Mouse (Mus musculus) midbrain, embryonic 12.5 days (tissue): ENCODE measurements around the gene Rsl1d1. TPM values are rescaled to one million over a fixed set of nuclear protein-coding genes. Genes with fewer than 3 reads are reported as not detected.
"Not testable (repeated sequence)": the region's sequence is repeated elsewhere in the genome, so short reads cannot be mapped to it uniquely, and the experiment has no call there.

ENCODE experiments used
- ATAC-seq: fragments of 200-750 bp; cut with Nextera tagmentation; 2 replicates; pipeline ENCODE4 v1.8.0; 2017; ENCODE audit warnings: low read depth, moderate TSS enrichment, moderate library complexity; ENCODE audit not compliant: low FRiP score
- H3K27ac ChIP-seq: fragments of 300-500 bp; sonication (generic); replicated peaks from 2 replicates; pipeline ENCODE4 v1.5.1; 2016; ENCODE audit warnings: mild to moderate bottlenecking
- H3K27me3 ChIP-seq: fragments of 300-500 bp; sonication (generic); 2 replicates; pipeline ENCODE4 v1.6.1; 2016; ENCODE audit warnings: mild to moderate bottlenecking
- H3K36me3 ChIP-seq: fragments of 300-500 bp; sonication (generic); 2 replicates; pipeline ENCODE4 v1.6.1; 2016
- H3K4me1 ChIP-seq: fragments of 300-500 bp; sonication (generic); 2 replicates; pipeline ENCODE4 v1.6.1; 2016
- H3K4me2 ChIP-seq: fragments of 300-500 bp; sonication (generic); replicated peaks from 2 replicates; pipeline ENCODE4 v1.6.1; 2016; ENCODE audit warnings: mild to moderate bottlenecking, moderate library complexity
- H3K4me3 ChIP-seq: fragments of 300-500 bp; sonication (generic); 2 replicates; pipeline ENCODE4 v1.5.1; 2016; ENCODE audit warnings: mild to moderate bottlenecking
- H3K9ac ChIP-seq: fragments of 300-500 bp; sonication (generic); replicated peaks from 2 replicates; pipeline ENCODE4 v1.6.1; 2016; ENCODE audit warnings: mild to moderate bottlenecking, moderate library complexity
- H3K9me3 ChIP-seq: fragments of 300-500 bp; sonication (generic); 2 replicates; pipeline ENCODE4 v1.6.1; 2016; ENCODE audit warnings: mild to moderate bottlenecking
- WGBS: fragments of 180-500 bp; shearing (Covaris S2); methylation state at CpG from one replicate; pipeline ENCODE4 v1.1.7; 2016; 5-methylcytosine and 5-hydroxymethylcytosine counted together
- polyA plus RNA-seq: library from polyadenylated mRNA; unstranded; fragments of >200 nt; fragmentation: Nextera tagmentation; extraction: Ambion mirVana; gene quantifications from 2 replicates; pipeline ENCODE4 v1.2.1, GENCODE M21; 2016

Rsl1d1 gene
- polyA plus RNA-seq, 1 experiment from 2014 or later: 209 TPM

DNA sequence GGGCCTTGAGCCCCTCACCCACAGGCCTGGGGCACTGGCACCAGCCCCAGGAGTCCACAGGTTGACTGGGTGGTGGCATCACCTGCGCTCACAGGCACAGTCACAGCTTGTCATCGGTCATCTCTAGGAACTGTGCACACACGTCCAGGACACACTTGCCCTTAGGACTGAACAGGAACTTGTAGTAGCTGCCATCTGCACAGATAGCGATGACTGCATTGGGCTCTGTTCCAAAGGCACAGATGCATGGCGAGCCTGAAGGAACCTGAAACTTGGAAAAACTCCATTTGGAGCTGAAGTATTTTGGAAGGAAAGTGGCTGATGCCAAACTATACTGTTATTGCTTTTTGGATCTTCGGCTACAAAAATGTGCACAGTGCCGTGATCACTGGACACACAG is 13.0 kb downstream of the Rsl1d1 start:
- H3K4me3 ChIP-seq: no peak overlapping the region
- H3K27me3 ChIP-seq: no peaks in the 10 kb centered on the region
- ATAC-seq: no peak
- H3K9ac ChIP-seq: no peak overlapping the region
- H3K4me2 ChIP-seq: no peak overlapping the region
- no peak overlapping the region for H3K27ac ChIP-seq
- H3K9me3 ChIP-seq: no peaks in the 10 kb centered on the region
- H3K4me1 ChIP-seq: no peaks in the 10 kb centered on the region
- H3K36me3 ChIP-seq: peaks cover 37% of the 10 kb centered on the region
- 91% methylated on average over 7 of the region's 7 CpGs for WGBS

DNA sequence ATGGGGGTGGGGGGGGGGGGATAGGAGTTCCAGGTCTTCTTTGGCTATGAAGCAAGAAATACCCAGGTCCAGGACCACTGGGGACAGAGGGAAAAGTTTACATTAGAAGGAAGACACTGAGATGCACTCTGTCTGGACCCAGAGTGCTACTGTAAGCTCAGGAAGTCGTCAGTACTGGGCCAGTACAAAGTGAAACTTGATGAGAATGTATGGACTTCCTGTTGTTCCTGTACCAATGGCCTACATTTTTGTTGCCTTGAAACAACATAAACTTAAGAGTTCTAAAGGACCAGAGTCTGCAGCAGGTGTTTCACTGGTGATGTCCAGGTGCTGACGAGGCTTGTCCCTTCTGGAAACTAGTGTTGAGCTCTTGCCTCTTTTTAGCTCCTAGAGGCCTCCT is 25.7 kb downstream of the Rsl1d1 start:
- H3K4me2 ChIP-seq: no peak overlapping the region
- H3K9ac ChIP-seq: no peak overlapping the region
- H3K9me3 ChIP-seq: no peaks in the 10 kb centered on the region
- peaks cover 12% of the 10 kb centered on the region; the same call in 1 of the 2 replicates for H3K27me3 ChIP-seq
- no peak overlapping the region for H3K4me3 ChIP-seq
- no peak for ATAC-seq
- 71% methylated on average over 2 of the region's 2 CpGs for WGBS
- H3K36me3 ChIP-seq: no peaks in the 10 kb centered on the region
- H3K27ac ChIP-seq: no peak overlapping the region
- peaks cover 14% of the 10 kb centered on the region for H3K4me1 ChIP-seq

DNA sequence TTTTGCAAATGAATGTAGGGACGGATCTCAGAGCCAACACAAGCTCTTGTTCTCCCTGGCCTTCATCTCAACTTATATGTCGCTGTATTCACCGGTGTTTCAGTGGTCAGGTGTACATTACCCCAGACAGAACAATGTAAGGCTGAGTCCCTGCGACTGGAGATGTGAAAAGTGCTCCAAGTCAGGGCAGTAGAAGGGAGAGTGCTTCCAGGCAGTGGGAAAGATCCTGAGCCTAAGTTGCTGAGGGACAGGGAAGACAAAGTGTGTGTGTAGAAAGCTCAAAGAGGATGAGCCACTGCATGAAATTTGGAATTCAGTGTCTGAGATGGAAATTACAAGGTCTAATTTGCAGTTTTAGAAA is 26.3 kb downstream of the Rsl1d1 start:
- Histone ChIP-seq H3K9me3 (no peaks in the 10 kb centered on the region), H3K4me2 (peak overlapping the region; percentile 77), H3K4me3 (peak overlapping the region; percentile 93), H3K9ac (peak overlapping the region; percentile 83), H3K27me3 (peaks cover 12% of the 10 kb centered on the region; the same call in 1 of the 2 replicates), H3K4me1 (peaks cover 14% of the 10 kb centered on the region), H3K36me3 (no peaks in the 10 kb centered on the region), H3K27ac (no peak overlapping the region)
- WGBS: 6% methylated on average over 4 of the region's 4 CpGs
- no peak for ATAC-seq

DNA sequence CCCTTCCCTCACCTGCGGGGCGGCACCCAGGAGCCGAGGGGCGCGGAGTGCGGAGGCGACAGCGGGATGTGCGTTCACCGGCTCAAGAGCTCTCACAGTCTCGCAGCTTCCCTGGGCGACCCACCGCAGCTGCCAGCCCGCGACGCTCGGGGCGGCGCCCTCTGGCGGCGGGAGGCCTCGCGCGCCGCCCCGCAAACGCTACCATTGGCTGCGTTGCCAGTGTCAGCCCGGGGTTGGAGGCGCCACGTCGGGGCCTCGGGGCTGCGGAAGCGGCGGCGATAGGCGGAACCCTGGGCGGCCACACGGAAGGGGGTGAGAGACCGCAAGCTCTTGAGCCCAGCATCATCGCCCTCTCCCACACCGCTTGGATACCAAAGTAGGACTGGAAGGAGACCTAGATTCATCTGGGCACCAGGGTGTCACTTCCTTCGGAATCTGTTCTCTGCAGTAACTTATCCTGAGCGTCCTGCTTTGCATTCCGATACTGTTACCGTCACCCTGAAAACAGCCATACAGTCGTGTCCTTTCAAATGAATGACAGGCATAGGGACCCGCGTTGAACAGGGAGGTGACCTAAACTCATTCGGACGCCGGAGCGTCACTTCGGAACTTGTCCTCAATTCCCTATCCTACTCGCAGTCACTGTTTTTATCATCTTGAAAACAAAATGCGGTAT is 26.8 kb downstream of the Rsl1d1 start, which contains the start of gene Zc3h7a:
Gene Zc3h7a, minus strand, starts transcription at position 186 of the 676 bp plus-strand sequence.
- Histone ChIP-seq H3K9ac (peak within 1 kb of the TSS; percentile 83), H3K9me3 (no peaks in the 10 kb centered on the region), H3K4me1 (peaks cover 14% of the 10 kb centered on the region), H3K4me2 (peak within 1 kb of the TSS; percentile 77), H3K27ac (peak within 1 kb of the TSS; percentile 90), H3K36me3 (no peaks in the 10 kb centered on the region), H3K4me3 (peak within 1 kb of the TSS; percentile 93), H3K27me3 (peaks cover 12% of the 10 kb centered on the region; the same call in 1 of the 2 replicates)
- peak; percentile 95 for ATAC-seq
- WGBS: under 1% methylated on average over 52 of the region's 57 CpGs

DNA sequence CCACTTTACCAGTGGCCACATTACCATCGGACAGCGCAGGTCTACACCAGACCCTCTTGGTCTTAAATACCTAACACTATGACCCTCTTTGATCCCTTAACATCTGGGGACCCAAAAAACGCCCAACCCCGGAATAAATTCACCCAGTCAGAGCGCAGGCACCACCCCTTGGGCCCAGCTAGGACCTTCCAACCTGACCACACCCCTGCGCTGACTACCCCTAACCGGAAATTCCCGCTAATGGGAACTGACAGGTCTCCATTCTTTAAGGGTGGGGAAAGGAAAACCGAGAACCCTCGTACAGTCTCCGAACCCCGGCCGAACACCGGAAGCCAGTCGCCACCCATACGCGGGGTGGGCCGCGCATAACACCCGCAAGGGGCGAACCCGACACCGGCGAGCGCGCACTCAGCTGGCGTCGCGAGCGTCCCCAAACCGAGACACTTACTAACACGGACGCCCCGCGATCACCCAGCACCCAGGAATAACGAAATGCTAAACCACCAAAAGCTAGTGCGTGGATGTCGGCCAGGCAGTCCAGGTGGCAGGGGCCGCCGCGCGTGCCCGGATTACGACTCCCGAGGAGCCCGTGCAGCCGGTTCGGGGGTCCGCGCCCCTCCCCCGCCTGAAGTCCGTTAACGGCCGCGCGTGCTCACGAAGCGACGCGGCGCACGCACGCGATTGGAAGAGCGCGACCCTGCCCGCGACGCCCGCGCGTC is 27.5 kb downstream of the Rsl1d1 start:
- no peaks in the 10 kb centered on the region for H3K9me3 ChIP-seq
- WGBS: under 1% methylated on average over 72 of the region's 72 CpGs
- H3K27me3 ChIP-seq: peaks cover 12% of the 10 kb centered on the region; the same call in 1 of the 2 replicates
- ATAC-seq: peak; percentile 72
- peak overlapping the region; percentile 93 for H3K4me3 ChIP-seq
- H3K27ac ChIP-seq: peak overlapping the region; percentile 90
- no peaks in the 10 kb centered on the region for H3K36me3 ChIP-seq
- peak overlapping the region; percentile 83 for H3K9ac ChIP-seq
- peak overlapping the region; percentile 77 for H3K4me2 ChIP-seq
- peaks cover 20% of the 10 kb centered on the region for H3K4me1 ChIP-seq

DNA sequence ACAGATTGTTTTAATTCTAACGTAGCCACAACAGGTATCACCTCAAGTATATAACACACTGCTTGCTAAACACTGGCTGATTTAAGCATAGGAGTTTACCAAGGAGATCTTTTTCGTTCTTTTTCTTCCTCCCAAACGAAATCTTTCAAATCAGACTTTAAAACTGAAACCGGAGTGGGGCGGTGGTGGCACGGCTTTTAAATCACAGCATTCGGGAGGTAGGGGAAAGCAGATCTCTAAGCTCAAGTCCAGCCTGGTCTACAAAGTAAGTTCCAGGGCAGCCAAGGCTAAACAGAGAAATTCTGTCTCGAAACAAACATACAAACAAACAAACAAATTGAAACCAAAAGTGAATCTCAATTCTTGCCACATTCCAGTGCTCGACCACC is 28.0 kb downstream of the Rsl1d1 start:
- Histone ChIP-seq H3K9me3 (no peaks in the 10 kb centered on the region), H3K4me3 (peak overlapping the region; percentile 93), H3K4me1 (peaks cover 21% of the 10 kb centered on the region), H3K4me2 (peak overlapping the region; percentile 77), H3K36me3 (no peaks in the 10 kb centered on the region), H3K27ac (peak overlapping the region; percentile 90), H3K9ac (peak overlapping the region; percentile 83), H3K27me3 (peaks cover 12% of the 10 kb centered on the region; the same call in 1 of the 2 replicates)
- ATAC-seq: no peak
- 15% methylated on average over 9 of the region's 9 CpGs for WGBS

DNA sequence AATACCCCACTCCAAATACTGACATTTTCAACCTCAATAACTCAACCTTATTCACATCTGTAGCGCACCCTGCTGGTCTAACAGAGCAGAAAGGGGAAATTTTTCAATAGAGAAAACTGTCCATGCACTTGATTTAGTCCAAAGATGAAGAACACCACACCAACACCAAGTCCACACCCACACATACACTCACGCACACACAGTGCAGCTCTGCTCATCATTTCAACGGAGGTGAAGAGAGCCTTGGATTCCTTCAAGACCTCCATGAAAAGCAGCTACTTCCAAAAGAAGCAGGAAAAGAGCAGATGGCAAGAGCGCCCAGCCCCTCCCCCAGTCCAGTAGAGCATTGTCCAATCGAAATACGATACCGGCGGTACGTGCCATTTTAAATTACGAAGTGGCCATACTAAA is 28.5 kb downstream of the Rsl1d1 start:
- H3K9me3 ChIP-seq: no peaks in the 10 kb centered on the region
- 0 out of 2 replicates have a peak, but pooled peaks have one; percentile 10 for ATAC-seq
- peak overlapping the region; percentile 77 for H3K4me2 ChIP-seq
- H3K27ac ChIP-seq: peak overlapping the region; percentile 90
- peak overlapping the region; percentile 93 for H3K4me3 ChIP-seq
- 11% methylated on average over 10 of the region's 10 CpGs for WGBS
- H3K4me1 ChIP-seq: peaks cover 21% of the 10 kb centered on the region
- H3K9ac ChIP-seq: peak overlapping the region; percentile 83
- peaks cover 12% of the 10 kb centered on the region; the same call in 1 of the 2 replicates for H3K27me3 ChIP-seq
- no peaks in the 10 kb centered on the region for H3K36me3 ChIP-seq

DNA sequence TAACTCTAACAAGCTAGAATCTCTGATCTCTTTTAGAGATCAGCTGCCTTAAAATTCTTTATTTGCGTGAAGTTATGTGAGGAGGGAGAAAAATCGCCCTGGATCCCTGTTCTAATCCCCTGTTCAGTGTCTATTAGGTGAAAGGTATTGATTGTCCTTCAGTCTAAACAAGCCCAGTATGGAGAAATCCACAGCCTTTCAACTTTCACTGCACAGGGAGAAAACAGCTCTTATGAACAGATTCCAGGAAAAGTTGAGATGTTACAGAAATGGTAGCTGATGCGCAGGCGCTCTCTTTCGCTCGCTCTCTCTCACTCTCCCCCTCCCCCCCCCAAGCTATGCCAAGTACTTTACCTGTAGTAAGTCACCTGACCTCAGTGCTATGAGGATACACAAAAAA is 31.5 kb downstream of the Rsl1d1 start:
- no peaks in the 10 kb centered on the region for H3K27me3 ChIP-seq
- ATAC-seq: no peak
- no peak overlapping the region for H3K4me2 ChIP-seq
- WGBS: 92% methylated on average over 6 of the region's 6 CpGs
- no peak overlapping the region for H3K9ac ChIP-seq
- H3K36me3 ChIP-seq: no peaks in the 10 kb centered on the region
- H3K27ac ChIP-seq: no peak overlapping the region
- H3K4me3 ChIP-seq: no peak overlapping the region
- H3K9me3 ChIP-seq: no peaks in the 10 kb centered on the region
- peaks cover 17% of the 10 kb centered on the region for H3K4me1 ChIP-seq

DNA sequence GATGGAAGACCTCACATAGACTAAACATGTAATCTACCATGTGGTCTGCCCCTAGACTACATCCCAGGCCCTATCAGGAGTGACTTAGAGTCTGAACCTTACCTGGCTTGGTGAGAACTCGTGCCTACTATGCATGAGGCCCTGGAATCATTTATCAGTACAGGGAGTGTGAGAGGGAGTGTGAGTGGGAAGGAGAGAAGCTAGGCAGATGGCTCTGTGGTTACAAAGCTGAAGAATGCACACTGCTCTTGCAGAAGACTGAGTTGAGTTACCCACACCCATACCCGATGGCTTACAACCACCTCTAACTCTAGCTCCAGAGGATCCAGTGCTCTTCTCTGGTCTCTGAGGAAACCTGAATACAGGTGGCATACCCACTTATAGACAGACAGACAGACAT is 36.7 kb downstream of the Rsl1d1 start:
- Histone ChIP-seq H3K4me3 (no peak overlapping the region), H3K36me3 (peaks cover 8% of the 10 kb centered on the region; the same call in 1 of the 2 replicates), H3K27me3 (no peaks in the 10 kb centered on the region), H3K27ac (no peak overlapping the region), H3K4me1 (peaks cover 7% of the 10 kb centered on the region; the same call in 1 of the 2 replicates), H3K9me3 (no peaks in the 10 kb centered on the region), H3K4me2 (no peak overlapping the region), H3K9ac (no peak overlapping the region)
- 87% methylated on average over 2 of the region's 2 CpGs for WGBS
- no peak for ATAC-seq

DNA sequence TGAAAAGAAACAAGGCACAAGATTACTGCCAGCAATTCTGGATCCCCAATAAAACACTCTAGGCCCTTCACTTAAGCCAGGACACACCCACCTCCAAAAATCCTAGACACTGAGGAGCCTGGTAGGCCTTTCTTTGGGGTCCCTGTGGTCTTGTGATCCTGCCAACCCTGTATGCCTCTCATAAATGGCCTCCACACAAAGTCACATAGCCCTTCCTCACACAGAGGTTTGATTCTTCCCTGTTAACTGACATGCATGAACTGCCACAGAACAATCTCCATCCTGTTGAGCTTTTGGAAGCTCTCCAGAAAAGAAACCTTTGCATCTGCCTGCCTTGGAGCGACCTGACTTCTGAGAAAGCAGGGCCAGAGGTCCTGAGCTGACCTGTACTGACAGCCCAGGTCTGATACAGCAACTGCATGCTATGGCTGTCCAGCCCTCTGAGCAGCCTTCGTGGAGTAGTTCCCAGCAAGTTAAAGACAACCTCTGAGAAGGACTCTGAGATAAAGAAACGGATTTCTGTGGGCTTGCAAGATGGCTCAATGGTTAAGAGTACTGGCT is 38.4 kb downstream of the Rsl1d1 start:
- Histone ChIP-seq H3K27me3 (no peaks in the 10 kb centered on the region), H3K4me1 (no peaks in the 10 kb centered on the region), H3K4me3 (no peak overlapping the region), H3K27ac (no peak overlapping the region), H3K9me3 (no peaks in the 10 kb centered on the region), H3K9ac (no peak overlapping the region), H3K36me3 (peaks cover 12% of the 10 kb centered on the region; the same call in 1 of the 2 replicates), H3K4me2 (no peak overlapping the region)
- WGBS: 80% methylated on average over 3 of the region's 3 CpGs
- ATAC-seq: no peak

DNA sequence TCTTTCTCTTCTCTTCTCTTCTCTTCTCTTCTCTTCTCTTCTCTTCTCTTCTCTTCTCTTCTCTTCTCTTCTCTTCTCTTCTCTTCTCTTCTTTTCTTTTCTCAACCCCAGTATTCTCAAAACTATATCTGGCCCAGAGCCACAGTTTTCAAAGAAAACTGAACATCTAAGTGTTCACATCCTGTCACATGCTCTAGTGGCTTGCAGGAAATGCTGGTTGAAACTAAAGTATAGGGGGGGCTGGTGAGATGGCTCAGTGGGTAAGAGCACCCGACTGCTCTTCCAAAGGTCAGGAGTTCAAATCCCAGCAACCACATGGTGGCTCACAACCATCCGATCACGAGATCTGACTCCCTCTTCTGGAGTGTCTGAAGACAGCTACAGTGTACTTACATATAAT is 45.4 kb downstream of the Rsl1d1 start:
- not testable (repeated sequence) for H3K9ac ChIP-seq, ATAC-seq, H3K9me3 ChIP-seq, H3K4me2 ChIP-seq, H3K27ac ChIP-seq, H3K4me1 ChIP-seq, H3K27me3 ChIP-seq, H3K4me3 ChIP-seq
- peaks cover 70% of the 10 kb centered on the region for H3K36me3 ChIP-seq
- 76% methylated on average over 2 of the region's 3 CpGs for WGBS

DNA sequence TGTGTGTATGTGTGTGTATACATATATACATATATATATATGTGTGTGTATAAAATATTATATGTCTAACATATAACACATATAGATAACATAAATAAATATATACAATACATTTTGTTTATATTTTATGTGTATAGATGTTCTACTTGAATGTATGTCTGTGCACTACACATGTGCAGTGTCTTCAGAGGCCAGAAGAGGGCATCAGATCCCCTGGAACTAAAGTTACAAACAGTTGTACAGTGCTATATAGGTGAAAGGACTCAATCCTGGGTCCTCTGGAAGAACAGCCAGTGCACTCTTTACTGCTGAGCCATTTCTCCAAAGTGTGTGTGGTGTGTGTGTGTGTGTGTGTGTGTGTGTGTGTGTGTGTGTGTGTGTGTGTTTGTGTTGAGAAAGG is 48.6 kb downstream of the Rsl1d1 start:
- H3K4me3 ChIP-seq: no peak overlapping the region
- no peaks in the 10 kb centered on the region for H3K4me1 ChIP-seq
- ATAC-seq: no peak
- H3K36me3 ChIP-seq: peaks cover 66% of the 10 kb centered on the region
- no peak overlapping the region for H3K4me2 ChIP-seq
- no peaks in the 10 kb centered on the region for H3K9me3 ChIP-seq
- no peak overlapping the region for H3K9ac ChIP-seq
- no peaks in the 10 kb centered on the region for H3K27me3 ChIP-seq
- H3K27ac ChIP-seq: no peak overlapping the region
